Mouse (Mus musculus) liver, embryonic 14.5 days (tissue): ENCODE results near the gene Zmiz1.

ENCODE experiments used
- CTCF ChIP-seq: IDR thresholded peaks from 2 replicates; pipeline ENCODE4 v1.5.1; 2016; ENCODE audit warnings: antibody characterized with exemption, low read depth, control low read depth
- EP300 ChIP-seq: IDR thresholded peaks from 2 replicates; pipeline ENCODE4 v1.6.1; 2016; ENCODE audit warnings: antibody characterized with exemption, low read depth

DNA sequence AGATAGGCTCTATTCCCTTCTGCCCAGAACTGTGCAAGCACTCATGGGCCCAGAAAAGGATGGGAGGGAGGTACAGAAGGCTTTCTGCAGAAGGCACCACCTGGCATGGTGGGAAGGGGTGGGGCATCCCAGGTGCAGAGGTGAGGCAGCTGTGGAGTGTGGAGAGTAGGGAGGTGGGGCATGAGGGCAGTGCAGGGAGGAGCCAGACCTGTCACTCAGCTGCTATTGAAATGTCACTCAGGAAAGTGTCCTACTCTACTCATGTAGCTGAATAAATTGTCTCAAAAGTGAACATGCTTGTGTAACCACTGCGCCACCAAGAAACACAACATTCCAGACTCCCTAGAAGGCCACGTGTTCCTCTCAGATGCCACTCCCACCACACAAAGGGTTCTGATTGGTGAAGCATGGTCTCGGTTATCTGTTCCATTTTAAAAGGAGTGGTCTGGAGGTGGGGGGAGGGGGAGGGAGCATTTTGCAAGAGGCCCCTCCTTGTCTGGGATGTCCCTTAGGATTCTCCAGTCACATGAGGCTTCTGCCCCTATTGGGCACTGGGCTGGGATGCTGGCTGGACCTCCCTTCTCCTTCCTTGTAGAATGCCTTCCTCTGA is 41.6 kb downstream of the Zmiz1 start:
- no peak for TF ChIP-seq CTCF
- no peak for TF ChIP-seq EP300
